Mouse (Mus musculus): ENCODE data around the gene Slc37a2.

- TF ChIP-seq CHD1 (IDR thresholded peaks at IDR 0.05; ENCODE audit: low read depth, low read length) (no peak), POLR2A (IDR thresholded peaks at IDR 0.05; ENCODE audit: low read depth, low read length) (no peak), ETS1 (conservative IDR thresholded peaks at IDR 0.05; ENCODE audit: low read depth, low read length) (no peak), EP300 (IDR thresholded peaks at IDR 0.05; ENCODE audit: low read length) (no peak), CTCF (conservative IDR thresholded peaks at IDR 0.05 in 1 of 2, IDR thresholded peaks at IDR 0.05 in 1 of 2; ENCODE audit: low read depth in 2 of 2, low read length in 2 of 2) (no peak), HCFC1 (IDR thresholded peaks at IDR 0.05; ENCODE audit: low read depth, low read length) (no peak), MXI1 (IDR thresholded peaks at IDR 0.05; ENCODE audit: low read depth, low read length) (no peak), POLR2AphosphoS2 (IDR thresholded peaks at IDR 0.05; ENCODE audit: low read depth, low read length) (no peak), TBP (conservative IDR thresholded peaks at IDR 0.05; ENCODE audit: low read depth, low read length) (no peak), ZC3H11A (IDR thresholded peaks at IDR 0.05; ENCODE audit: low read depth, low read length) (no peak), CHD2 (IDR thresholded peaks at IDR 0.05; ENCODE audit: low read length) (no peak)
Observed at GRCm38 (mm10) chr9:37250631-37251030, 4.9 kb downstream of the Slc37a2 start.

Measured in CH12.LX (cell line).